Mouse (Mus musculus): ENCODE measurements at regions not wholly inside any gene's neighbourhood (a gene's known extent, or its start where the extent isn't known, plus 50 kb on each side); places are given as distances from the start of the nearest gene placed in this dataset.
A peak's percentile ranks its signal among the peaks of the same experiment; 100 is the strongest.
"Not testable (repeated sequence)": the region's sequence is repeated elsewhere in the genome, so short reads cannot be mapped to it uniquely, and the experiment has no call there.

GRCm38 (mm10) chr4:145774241-145774761, 94.3 kb upstream of the Zfp986 start:
- not testable (repeated sequence) for H3K9me3 ChIP-seq; H3K36me3 ChIP-seq (replicated peaks); H3K9ac ChIP-seq; H3K27ac ChIP-seq; H3K27me3 ChIP-seq (replicated peaks); H3K4me1 ChIP-seq
- WGBS, result 1% methylated on average over 46 of the region's 49 CpGs
- Histone ChIP-seq H3K4me3 (peak overlapping the region; percentile 33), H3K4me2 (peak overlapping the region; percentile 47)
- peak; percentile 96 for ATAC-seq (replicated peaks)

GRCm38 (mm10) chr4:145774884-145775283, 93.7 kb upstream of the Zfp986 start:
- H3K9me3 ChIP-seq; H3K27me3 ChIP-seq (replicated peaks); H3K27ac ChIP-seq; H3K4me3 ChIP-seq; H3K4me2 ChIP-seq; H3K4me1 ChIP-seq; H3K36me3 ChIP-seq (replicated peaks); H3K9ac ChIP-seq; ATAC-seq (replicated peaks): not testable (repeated sequence)
- 44% methylated on average over 3 of the region's 6 CpGs for WGBS

GRCm38 (mm10) chr4:145776531-145776930, 92.1 kb upstream of the Zfp986 start:
- H3K27ac ChIP-seq; H3K9me3 ChIP-seq; H3K36me3 ChIP-seq (replicated peaks); H3K4me1 ChIP-seq; ATAC-seq (replicated peaks); H3K4me2 ChIP-seq; H3K27me3 ChIP-seq (replicated peaks); H3K4me3 ChIP-seq; H3K9ac ChIP-seq: not testable (repeated sequence)

- not testable (repeated sequence) for H3K4me2 ChIP-seq; H3K27me3 ChIP-seq (replicated peaks); H3K9me3 ChIP-seq; H3K4me3 ChIP-seq; H3K36me3 ChIP-seq (replicated peaks); H3K4me1 ChIP-seq; H3K27ac ChIP-seq; ATAC-seq (replicated peaks); H3K9ac ChIP-seq
- no CpG with 5 or more reads among the region's 14 CpGs for WGBS
Measured at GRCm38 (mm10) chr4:145781281-145781896, 87.2 kb upstream of the Zfp986 start.

GRCm38 (mm10) chr4:145814674-145815073, 53.9 kb upstream of the Zfp986 start:
- H3K4me3 ChIP-seq; H3K4me1 ChIP-seq; H3K36me3 ChIP-seq (replicated peaks); H3K9ac ChIP-seq; ATAC-seq (replicated peaks); H3K4me2 ChIP-seq; H3K27ac ChIP-seq; H3K27me3 ChIP-seq (replicated peaks); H3K9me3 ChIP-seq: not testable (repeated sequence)
- WGBS, result no CpG with 5 or more reads among the region's 4 CpGs
